Mouse (Mus musculus) midbrain, embryonic 10.5 days (tissue): ENCODE data around the gene Tldc1. TPM values are rescaled to one million over a fixed set of nuclear protein-coding genes. Genes with fewer than 3 reads are reported as not detected.

Source experiments
- DNase-seq: peaks from one replicate; pipeline ENCODE4 v3.0.0-alpha.2; 2017; ENCODE audit warnings: low spot score
- H3K27ac ChIP-seq: fragments of 300-500 bp; sonication (generic); replicated peaks from 2 replicates; pipeline ENCODE4 v1.5.1; 2016; ENCODE audit warnings: mild to moderate bottlenecking
- H3K27me3 ChIP-seq: fragments of 300-500 bp; sonication (generic); 2 replicates; pipeline ENCODE4 v1.6.1; 2016; ENCODE audit warnings: low read depth, mild to moderate bottlenecking; ENCODE audit not compliant: poor library complexity, severe bottlenecking
- H3K36me3 ChIP-seq: fragments of 300-500 bp; sonication (generic); 2 replicates; pipeline ENCODE4 v1.6.1; 2016; ENCODE audit warnings: mild to moderate bottlenecking, moderate library complexity
- H3K4me1 ChIP-seq: fragments of 300-500 bp; sonication (generic); 2 replicates; pipeline ENCODE4 v1.6.1; 2016
- H3K4me3 ChIP-seq: fragments of 300-500 bp; sonication (generic); 2 replicates; pipeline ENCODE4 v1.5.1; 2016; ENCODE audit warnings: mild to moderate bottlenecking, moderate library complexity
- H3K9me3 ChIP-seq: fragments of 300-500 bp; sonication (generic); replicated peaks from 2 replicates; pipeline ENCODE4 v1.6.1; 2016; ENCODE audit warnings: mild to moderate bottlenecking
- WGBS: fragments of 180-500 bp; shearing (Covaris S2); methylation state at CpG from one replicate; pipeline ENCODE4 v1.1.7; 2016; 5-methylcytosine and 5-hydroxymethylcytosine counted together
- polyA plus RNA-seq: library from polyadenylated mRNA; unstranded; fragments of >200 nt; fragmentation: Nextera tagmentation; extraction: Ambion mirVana; gene quantifications from 2 replicates; pipeline ENCODE4 v1.2.1, GENCODE M21; 2016

Gene Tldc1
- polyA plus RNA-seq = 15.4 and 16.4 TPM in 2 replicates

DNA sequence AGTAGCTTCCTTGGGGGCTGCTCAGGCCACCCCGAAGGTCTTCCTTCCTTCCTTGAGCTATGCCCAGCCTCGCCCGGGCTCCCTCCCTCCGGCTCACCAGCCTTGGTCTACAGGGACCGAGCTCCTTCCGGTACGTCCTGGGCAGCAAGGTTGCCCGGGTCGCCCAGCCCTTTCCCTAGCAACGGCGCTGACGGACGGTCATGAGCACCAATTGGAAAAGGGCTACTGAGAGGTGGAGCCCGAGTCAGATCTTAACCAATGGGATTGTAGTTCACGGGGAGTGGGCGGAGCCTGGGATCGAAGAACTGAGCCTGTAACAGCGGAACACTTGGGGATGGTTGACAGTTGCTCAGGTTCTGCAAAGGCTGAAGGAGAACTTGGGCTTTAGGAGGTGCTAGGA is at the start of gene Tldc1:
Gene Tldc1, minus strand, starts transcription at position 154 of the 400 bp plus-strand sequence.
- DNase-seq = peak; percentile 99
- peak within 1 kb of the TSS; percentile 76 for H3K4me3 ChIP-seq
- H3K9me3 ChIP-seq = no peaks in the 10 kb centered on the region
- H3K27ac ChIP-seq = peak within 1 kb of the TSS; percentile 93
- under 1% methylated on average over 18 of the region's 18 CpGs for WGBS
- no peaks in the 10 kb centered on the region for H3K27me3 ChIP-seq
- no peaks in the 10 kb centered on the region for H3K36me3 ChIP-seq
- H3K4me1 ChIP-seq = peaks cover 33% of the 10 kb centered on the region

DNA sequence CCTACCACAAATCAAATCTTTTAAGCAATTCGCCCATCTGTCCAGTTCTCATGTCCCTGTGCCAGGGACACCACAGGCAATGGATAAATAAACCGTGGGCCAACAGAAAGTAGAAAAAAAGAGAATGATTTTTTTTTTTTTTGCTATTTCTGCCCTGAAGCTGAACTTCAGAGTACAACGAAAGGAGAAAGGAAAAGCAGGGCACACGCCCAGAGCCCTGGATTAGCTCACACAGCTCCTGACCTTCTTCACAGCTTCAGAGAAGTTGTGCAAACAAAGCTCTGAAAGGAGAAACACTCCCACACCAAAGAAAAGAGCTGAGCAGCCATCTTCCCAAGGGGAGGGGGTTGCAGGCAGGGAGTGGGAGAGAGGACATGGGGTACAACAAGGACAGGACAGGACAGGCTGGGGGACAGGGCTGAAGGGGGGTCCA is 49.5 kb upstream of the Tldc1 start:
- WGBS = 38% methylated on average over 4 of the region's 4 CpGs

DNA sequence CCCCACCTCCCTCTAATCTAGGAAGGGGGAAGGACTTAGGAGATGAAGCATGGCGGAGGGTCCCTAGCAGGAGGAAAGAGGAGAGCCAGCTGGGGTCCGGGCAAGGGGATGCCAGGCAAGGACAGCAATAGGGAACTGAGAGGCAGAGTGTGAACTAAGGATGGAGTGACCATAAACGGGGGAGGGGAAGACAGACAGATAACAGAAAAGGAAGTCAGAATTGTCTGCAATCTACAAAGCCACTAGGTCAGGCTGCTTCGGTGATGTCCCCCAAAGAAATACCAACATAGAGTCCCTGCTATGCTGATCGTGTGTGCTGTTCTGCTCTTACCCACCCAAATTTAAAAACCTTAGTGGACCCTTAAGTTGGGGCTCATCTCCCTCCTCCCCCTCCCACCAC is 48.8 kb upstream of the Tldc1 start:
- H3K4me1 ChIP-seq = peaks cover 85% of the 10 kb centered on the region
- WGBS = 87% methylated on average over 5 of the region's 5 CpGs
- no peaks in the 10 kb centered on the region for H3K27me3 ChIP-seq
- no peak overlapping the region for H3K4me3 ChIP-seq
- peak overlapping the region; percentile 88 for H3K27ac ChIP-seq
- H3K9me3 ChIP-seq = no peaks in the 10 kb centered on the region
- no peak for DNase-seq
- peaks cover 17% of the 10 kb centered on the region for H3K36me3 ChIP-seq

More for the DNA sequence above, 49.5 kb upstream of the Tldc1 start:
- Histone ChIP-seq H3K27me3 (no peaks in the 10 kb centered on the region), H3K4me3 (no peak overlapping the region), H3K36me3 (peaks cover 10% of the 10 kb centered on the region), H3K27ac (peak overlapping the region; percentile 88), H3K9me3 (no peaks in the 10 kb centered on the region), H3K4me1 (peaks cover 92% of the 10 kb centered on the region)
- peak; percentile 42 for DNase-seq

DNA sequence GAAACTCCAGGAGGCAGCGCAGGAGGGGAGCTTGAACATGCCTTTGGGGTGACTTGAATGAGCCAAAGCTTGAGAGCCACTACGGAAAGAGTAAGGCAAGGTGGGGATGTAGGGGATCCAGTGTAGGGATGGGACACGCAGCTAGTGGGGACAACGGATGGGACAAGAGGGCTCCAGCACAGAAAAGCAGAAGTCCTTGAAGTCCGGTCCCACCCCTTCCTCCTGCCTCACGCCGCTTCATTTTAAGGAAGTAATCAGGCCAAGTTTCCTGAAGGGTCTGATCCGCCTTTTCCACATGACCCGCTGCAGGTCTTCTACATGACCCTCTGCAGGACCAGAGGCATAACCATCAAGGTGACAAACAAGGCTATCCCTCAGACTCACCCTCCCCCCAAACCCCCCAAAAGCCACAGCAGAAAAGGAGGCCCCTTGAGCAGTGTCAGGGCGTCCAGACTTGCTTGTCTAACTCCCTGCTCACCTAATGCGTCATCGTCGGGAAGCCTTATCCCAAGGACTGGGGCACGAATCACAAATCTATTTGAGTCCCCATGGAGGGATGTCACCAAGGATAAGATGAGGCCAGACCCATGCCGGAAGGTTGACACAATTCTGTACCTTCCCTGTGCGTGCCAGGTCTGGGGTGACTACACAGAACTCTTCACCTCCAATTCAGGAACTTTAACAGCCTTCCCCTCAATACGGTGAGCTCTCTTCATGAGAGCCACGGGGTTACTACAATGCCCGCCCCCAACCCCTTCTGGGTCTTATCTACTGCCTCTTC is 47.9 kb upstream of the Tldc1 start:
- WGBS = 83% methylated on average over 19 of the region's 19 CpGs
- H3K36me3 ChIP-seq = peaks cover 26% of the 10 kb centered on the region
- peaks cover 76% of the 10 kb centered on the region for H3K4me1 ChIP-seq
- DNase-seq = no peak
- peak overlapping the region; percentile 88 for H3K27ac ChIP-seq
- H3K27me3 ChIP-seq = no peaks in the 10 kb centered on the region
- no peak overlapping the region for H3K4me3 ChIP-seq
- H3K9me3 ChIP-seq = no peaks in the 10 kb centered on the region

DNA sequence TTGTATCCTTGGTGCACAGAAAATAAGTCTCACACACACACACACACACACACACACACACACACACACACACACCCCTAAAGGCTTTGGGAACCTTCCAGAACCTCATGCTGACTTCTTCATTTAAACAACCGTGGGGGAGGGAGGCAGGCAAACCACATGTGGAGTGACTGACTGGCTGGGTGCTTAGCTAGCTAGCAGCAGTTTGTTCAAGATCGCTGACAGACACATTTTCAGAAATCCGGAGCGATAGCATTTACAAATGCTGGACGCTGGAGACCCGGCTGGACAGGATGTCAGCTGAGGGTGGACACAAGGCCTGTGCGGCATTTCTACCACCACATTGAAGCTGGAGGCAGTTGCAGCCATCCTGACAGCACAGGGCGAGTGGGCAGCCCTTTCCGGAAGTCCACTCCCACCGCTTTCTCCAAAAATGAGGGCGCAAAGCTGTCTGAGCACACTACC is 46.6 kb upstream of the Tldc1 start:
- H3K9me3 ChIP-seq = no peaks in the 10 kb centered on the region
- peak overlapping the region; percentile 53 for H3K27ac ChIP-seq
- H3K4me1 ChIP-seq = peaks cover 66% of the 10 kb centered on the region
- peaks cover 39% of the 10 kb centered on the region for H3K36me3 ChIP-seq
- no peaks in the 10 kb centered on the region for H3K27me3 ChIP-seq
- DNase-seq = no peak
- H3K4me3 ChIP-seq = no peak overlapping the region
- 90% methylated on average over 11 of the region's 11 CpGs for WGBS

DNA sequence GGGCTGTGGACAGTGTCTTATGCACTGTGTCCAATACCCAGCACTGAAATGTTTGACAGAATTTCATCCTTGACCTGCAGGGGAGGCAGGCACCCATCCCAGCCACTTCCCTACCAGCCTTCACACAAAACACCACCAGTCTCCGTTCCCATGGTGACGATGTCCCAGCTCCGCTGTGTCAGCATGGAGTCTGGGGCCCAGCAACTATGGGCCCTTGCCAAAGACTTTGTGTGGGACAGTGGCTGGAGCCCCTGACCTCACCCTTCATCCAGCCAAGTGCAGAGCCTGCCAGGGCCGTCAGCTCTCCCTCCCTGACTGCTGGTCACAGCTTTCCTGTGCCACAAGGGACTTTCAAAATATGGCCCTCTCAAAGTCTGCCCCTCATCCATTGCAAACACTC is 45.9 kb upstream of the Tldc1 start:
- 53% methylated on average over 4 of the region's 4 CpGs for WGBS
- Histone ChIP-seq H3K4me3 (no peak overlapping the region), H3K36me3 (peaks cover 46% of the 10 kb centered on the region), H3K27me3 (no peaks in the 10 kb centered on the region), H3K9me3 (no peaks in the 10 kb centered on the region), H3K27ac (0 out of 2 replicates have a peak overlapping the region, but pooled peaks have one; percentile 43), H3K4me1 (peaks cover 66% of the 10 kb centered on the region)
- DNase-seq = no peak

DNA sequence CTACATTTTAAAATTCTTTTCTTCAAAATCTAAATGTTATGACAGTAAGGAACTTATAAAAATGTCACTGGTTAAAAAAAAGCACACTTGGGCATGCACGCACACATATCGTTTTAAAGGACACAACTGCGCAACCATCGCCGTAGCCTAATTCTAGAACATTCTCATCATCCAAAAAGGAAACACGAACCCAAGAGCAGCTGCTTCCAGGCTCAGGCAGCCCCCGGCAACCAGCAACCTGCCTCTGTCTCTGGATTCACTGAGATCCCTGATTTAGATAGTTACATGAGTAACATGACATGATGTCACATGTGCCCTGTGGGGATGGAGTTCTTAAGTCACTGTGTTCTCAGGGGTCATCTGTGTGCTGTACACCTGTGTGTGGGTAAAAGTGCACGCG is 45.1 kb upstream of the Tldc1 start:
- H3K27ac ChIP-seq = no peak overlapping the region
- WGBS = 93% methylated on average over 9 of the region's 9 CpGs
- H3K4me3 ChIP-seq = no peak overlapping the region
- H3K27me3 ChIP-seq = no peaks in the 10 kb centered on the region
- DNase-seq = no peak
- H3K4me1 ChIP-seq = peaks cover 66% of the 10 kb centered on the region
- H3K36me3 ChIP-seq = peaks cover 54% of the 10 kb centered on the region
- H3K9me3 ChIP-seq = no peaks in the 10 kb centered on the region

DNA sequence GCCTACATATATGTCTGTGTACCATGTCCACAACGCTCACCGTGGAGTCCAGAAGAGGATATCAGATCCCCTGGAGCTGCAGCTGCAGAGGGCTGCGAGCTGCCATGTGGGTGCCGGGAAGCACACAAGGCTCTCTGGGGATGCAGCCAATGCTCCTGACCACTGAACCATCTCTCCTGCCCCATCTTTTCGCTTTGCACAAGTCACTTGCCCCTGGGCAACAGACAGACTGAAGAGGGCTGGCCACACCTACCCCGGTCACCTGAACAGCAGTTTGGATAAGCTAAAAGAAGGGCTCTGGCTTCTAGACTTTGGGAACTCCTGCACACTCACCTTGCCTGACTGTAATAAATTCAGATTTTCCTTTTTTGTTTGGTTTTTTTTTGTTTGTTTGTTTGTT is 43.5 kb upstream of the Tldc1 start:
- Histone ChIP-seq H3K27ac (no peak overlapping the region), H3K9me3 (no peaks in the 10 kb centered on the region), H3K4me3 (no peak overlapping the region), H3K4me1 (peaks cover 66% of the 10 kb centered on the region), H3K36me3 (peaks cover 63% of the 10 kb centered on the region), H3K27me3 (no peaks in the 10 kb centered on the region)
- WGBS = 95% methylated on average over 6 of the region's 6 CpGs
- no peak for DNase-seq

DNA sequence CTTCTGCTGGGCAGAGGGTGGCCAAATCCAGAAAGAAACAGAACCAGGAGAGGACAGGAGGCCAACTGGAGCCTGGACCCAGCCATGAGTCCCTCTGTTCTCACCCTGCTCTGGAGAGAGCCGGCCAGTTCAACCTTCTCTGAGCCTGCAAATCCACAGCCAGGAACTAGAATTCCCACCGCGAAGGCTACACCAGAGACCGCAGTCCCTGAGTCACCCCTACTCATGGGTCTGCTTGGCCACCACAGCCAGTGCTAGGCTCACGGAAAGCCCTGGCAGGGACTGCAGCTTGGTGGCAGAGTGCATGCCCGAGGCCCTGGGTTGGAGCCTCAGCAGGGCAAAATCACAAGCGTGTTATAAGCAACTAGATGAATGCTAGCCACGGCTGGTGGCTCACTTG is 41.8 kb upstream of the Tldc1 start:
- H3K27me3 ChIP-seq = no peaks in the 10 kb centered on the region
- peak overlapping the region; percentile 30 for H3K27ac ChIP-seq
- 92% methylated on average over 8 of the region's 8 CpGs for WGBS
- H3K36me3 ChIP-seq = peaks cover 80% of the 10 kb centered on the region
- 0 out of 2 replicates have a peak, but pooled peaks cover under 1% of the 10 kb centered on the region for H3K9me3 ChIP-seq
- no peak overlapping the region for H3K4me3 ChIP-seq
- DNase-seq = no peak
- peaks cover 56% of the 10 kb centered on the region for H3K4me1 ChIP-seq

DNA sequence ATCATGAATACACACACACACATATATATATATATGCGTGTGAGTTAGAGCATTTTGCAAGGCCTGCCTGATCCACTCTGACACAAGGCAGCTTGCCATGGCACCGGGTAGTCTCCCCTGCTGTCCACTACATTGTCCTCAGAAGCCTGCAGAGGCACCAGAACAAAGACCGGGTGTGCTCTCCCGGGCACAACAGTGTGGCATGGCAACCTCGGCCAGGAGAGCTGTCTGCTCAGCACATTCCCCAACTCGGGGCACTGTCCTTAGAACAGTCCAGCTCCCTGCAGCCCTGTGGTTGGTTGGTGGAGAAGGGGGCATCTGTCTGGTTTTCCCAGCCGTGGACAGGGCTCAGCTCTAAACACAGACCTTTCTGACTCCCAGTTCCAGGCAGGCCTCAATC is 41.1 kb upstream of the Tldc1 start:
- 0 out of 2 replicates have a peak, but pooled peaks cover 3% of the 10 kb centered on the region for H3K9me3 ChIP-seq
- DNase-seq = no peak
- H3K36me3 ChIP-seq = peaks cover 86% of the 10 kb centered on the region
- no peak overlapping the region for H3K4me3 ChIP-seq
- 77% methylated on average over 7 of the region's 7 CpGs for WGBS
- H3K27ac ChIP-seq = peak overlapping the region; percentile 30; the same call in 1 of the 2 replicates
- peaks cover 56% of the 10 kb centered on the region for H3K4me1 ChIP-seq
- H3K27me3 ChIP-seq = no peaks in the 10 kb centered on the region

DNA sequence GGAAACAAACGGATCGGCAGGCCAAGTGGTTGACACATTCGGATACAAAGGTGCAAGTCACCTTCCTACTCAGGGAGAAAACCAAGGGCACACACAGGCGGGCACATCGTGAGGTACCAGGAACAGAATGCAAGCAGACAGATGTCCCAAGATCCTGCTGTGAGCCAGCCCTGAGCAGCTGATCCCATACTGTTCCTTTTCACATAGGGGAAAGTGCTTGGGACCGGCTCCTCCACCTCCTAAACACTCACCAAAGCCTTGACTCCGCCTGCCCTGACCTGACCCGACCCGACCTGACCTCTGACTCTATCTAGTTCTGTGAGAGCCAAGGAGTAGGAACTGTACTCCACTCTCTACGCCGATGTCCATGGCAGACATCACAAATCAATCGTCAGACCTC is 39.2 kb upstream of the Tldc1 start:
- H3K4me3 ChIP-seq = no peak overlapping the region
- WGBS = 24% methylated on average over 12 of the region's 12 CpGs
- 0 out of 2 replicates have a peak, but pooled peaks cover 3% of the 10 kb centered on the region for H3K9me3 ChIP-seq
- H3K4me1 ChIP-seq = peaks cover 67% of the 10 kb centered on the region
- peaks cover 77% of the 10 kb centered on the region for H3K36me3 ChIP-seq
- peak overlapping the region; percentile 57 for H3K27ac ChIP-seq
- DNase-seq = no peak
- no peaks in the 10 kb centered on the region for H3K27me3 ChIP-seq

DNA sequence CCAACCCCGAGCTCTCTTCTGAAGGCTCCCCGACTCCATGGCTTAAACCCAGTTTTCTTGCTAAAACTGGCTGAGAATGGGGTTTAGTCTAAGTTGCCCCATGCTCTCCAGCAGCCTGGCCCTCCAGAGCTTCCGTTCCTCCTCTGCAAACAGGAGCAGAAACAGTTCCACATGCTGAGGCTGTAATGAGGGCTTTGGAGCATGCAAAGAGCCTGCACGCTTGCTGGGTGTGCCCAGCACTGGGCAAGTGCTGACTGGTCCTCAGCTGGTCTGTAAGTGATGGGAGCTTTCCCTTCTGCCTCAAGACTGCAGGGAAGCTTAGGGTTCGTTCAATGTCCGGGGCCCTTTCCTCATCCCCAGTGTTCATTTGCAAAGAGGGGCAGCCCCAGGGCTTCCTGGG is 38.0 kb upstream of the Tldc1 start:
- H3K27ac ChIP-seq = peak overlapping the region; percentile 57; the same call in 1 of the 2 replicates

More for the DNA sequence above, 38.0 kb upstream of the Tldc1 start:
- Histone ChIP-seq H3K27me3 (no peaks in the 10 kb centered on the region), H3K4me3 (no peak overlapping the region), H3K4me1 (peaks cover 79% of the 10 kb centered on the region), H3K36me3 (peaks cover 65% of the 10 kb centered on the region), H3K9me3 (0 out of 2 replicates have a peak, but pooled peaks cover 3% of the 10 kb centered on the region)
- 70% methylated on average over 6 of the region's 6 CpGs for WGBS
- no peak for DNase-seq
